Mouse (Mus musculus): Measurements from ENCODE around the gene Fndc3b.
"Not testable (repeated sequence)": the region's sequence is repeated elsewhere in the genome, so short reads cannot be mapped to it uniquely, and the experiment has no call there.

The Fndc3b gene

DNA sequence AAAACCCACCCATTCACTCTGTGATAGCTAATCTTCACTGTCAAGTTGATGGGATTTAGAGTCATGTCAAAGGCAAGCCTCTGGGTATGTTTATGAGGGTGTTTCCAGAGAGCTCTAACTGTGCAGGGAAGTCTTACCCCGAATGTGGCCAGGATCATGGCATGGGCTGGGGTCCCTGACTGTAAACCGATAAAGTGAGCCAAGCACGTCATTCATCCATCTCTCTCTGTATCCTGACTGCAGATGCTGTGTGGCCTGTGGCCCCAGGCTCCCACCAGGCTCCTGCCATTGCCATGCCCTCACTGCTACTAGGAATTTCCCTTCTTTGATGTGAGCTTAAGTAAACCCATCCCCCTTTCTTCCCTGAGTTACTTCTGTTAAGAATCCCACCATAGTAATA is 297.5 kb downstream of the Fndc3b start:
- DNase-seq (ENCODE audit: low spot score): no peak

- no peak for DNase-seq (ENCODE audit: low spot score)
These were observed 299.8 kb downstream of the Fndc3b start for GRCm38 (mm10) chr3:27411286-27411685.

DNA sequence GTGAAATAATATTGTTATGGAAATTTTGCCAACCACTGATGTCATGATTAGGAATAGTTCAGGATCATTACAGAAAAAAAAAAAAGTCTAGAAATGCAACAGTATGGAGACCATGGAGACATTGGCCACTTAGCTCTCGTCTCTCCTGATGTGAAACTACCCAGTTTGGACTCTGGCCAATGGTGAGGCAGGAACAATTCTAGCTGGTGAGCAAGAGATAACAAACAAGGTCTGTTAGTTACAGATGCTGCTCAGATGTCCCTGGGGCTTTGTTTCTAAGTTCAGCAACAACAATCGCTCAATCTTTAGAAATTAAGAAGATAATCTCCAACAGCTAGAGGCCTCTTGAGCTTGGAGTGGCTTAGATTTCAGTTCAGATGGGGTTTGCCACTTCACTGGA is 302.5 kb downstream of the Fndc3b start:
- no peak for DNase-seq (ENCODE audit: low spot score)

- no peak for DNase-seq (ENCODE audit: low spot score)
These were observed 304.7 kb downstream of the Fndc3b start for GRCm38 (mm10) chr3:27406440-27406839.

DNA sequence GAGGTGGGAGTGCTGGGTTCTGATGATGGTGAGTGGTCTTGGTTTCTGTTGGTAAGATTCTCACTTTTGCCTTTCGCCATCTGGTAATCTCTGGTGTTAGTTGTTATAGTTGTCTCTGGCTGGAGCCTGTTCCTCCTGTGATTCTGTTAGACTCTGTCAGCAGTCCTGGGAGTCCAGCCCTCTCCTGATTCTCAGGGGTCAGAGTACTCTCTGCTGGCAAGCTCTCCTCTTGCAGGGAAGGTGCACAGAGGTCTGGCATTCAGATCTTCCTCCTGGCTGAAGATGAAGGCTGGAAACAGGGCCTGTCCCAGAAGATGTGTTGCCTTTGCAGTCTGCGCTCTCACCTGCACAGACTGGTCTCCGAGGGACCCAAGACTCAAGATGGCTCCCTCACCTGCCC is 310.1 kb downstream of the Fndc3b start:
- not testable (repeated sequence) for DNase-seq (ENCODE audit: low spot score)

DNA sequence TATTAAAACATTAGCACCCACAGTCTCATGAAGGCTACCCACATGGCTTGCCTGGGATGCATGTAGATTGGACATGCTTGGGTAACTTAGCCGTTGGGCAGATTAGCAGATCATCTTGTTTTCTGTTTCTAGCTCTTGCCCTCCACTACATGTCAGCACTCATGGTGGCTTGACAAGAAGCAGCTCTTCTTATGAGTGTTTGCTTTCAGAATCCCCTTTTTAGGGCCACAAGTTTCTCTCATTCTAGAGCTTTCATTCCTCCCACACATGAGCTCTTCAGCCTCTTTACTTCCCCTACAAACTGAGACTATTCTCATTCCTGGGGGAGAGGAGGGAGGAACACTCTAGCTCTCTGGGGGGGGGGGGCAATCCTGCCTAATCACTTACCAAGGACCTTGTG is 321.2 kb downstream of the Fndc3b start:
- no peak for DNase-seq (ENCODE audit: low spot score)

GRCm38 (mm10) chr3:27384836-27385235 is 326.3 kb downstream of the Fndc3b start:
- DNase-seq (ENCODE audit: low spot score): no peak

DNA sequence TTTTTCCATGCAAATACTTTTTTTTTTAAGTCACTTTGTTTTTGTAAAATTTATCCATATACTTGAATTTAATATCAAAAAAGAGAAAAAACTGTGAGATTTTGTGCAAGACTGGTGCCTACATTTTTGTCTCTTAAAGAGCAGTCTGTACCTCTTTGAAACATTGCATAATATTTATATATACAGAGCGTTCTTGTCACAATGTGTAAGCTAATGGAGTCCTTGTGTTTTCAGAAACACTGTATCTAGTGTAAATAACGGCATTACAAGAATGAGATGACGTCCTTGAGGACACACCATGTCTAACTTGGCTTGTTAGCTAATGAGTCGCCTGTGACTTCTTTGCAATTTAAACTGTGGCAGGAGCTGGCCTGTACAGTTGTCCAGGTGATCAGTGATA is 333.2 kb downstream of the Fndc3b start:
- DNase-seq (ENCODE audit: low spot score): no peak

- DNase-seq (ENCODE audit: low spot score): no peak
These were observed 336.7 kb downstream of the Fndc3b start for GRCm38 (mm10) chr3:27374396-27374795.

- DNase-seq (ENCODE audit: low spot score): no peak
These were observed 339.1 kb downstream of the Fndc3b start for GRCm38 (mm10) chr3:27371725-27372650.

DNA sequence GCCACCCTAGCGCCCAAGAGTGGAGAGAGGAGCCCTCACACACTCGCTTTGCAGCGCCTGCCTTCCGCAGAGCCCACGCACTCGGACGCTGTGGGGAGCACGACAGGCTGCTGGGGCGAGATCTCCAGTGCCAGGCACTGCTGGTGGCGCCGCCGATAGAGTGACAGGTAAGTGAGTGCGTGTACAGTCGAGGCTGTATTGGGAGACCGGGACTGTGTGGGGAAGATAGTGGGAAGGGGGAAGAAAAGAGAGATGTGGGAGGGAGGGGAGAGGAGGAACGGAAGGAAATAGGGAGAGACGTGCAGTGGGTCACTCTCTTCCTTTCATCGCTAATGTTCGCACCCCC is 339.9 kb downstream of the Fndc3b start, which contains the start of gene Ghsr:
Ghsr (plus strand) TSS at position 76 of the 346 bp plus-strand sequence.
- no peak for DNase-seq (ENCODE audit: low spot score)

DNA sequence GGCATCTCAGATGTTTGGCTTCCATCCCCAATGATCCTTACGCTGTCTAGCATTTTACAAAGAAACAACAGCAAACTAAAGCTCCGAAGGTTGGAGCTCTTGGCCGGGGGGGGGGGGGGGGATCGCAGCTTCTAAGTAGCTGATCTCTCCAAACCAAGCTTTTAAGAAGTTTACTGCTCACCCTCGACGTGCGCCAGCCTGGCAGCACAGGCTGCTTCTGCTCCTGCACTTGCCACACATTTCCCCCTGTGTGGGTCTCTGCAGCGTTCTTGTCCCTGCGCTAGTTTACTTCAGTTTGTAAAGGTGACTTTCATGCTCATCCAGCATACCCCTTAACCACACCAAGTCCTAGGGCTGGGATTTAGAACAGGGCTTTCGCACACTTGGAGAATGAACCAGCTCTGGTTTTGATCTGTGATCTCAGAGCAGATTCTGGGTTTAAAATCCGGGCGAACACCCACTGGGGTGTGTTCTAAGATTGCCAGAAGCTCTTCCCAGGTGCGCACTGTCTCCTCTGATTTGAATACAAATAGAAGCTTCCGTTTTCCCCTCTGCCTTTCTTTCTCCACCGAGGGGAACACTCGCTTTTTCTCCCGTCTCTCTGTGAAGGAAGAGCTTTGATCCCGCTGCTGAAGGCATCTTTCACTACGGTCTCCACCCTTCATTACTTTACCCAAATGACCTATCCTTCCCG is 340.4 kb downstream of the Fndc3b start:
- no peak for DNase-seq (ENCODE audit: low spot score)

- peak; percentile 41 for DNase-seq (ENCODE audit: low spot score)
These were observed 341.0 kb downstream of the Fndc3b start for GRCm38 (mm10) chr3:27370125-27370524.
